Mouse (Mus musculus) hindbrain, postnatal 0 days (tissue): ENCODE data around the gene Slc16a5. TPM values are rescaled to one million over a fixed set of nuclear protein-coding genes. Genes with fewer than 3 reads are reported as not detected.
A peak's percentile ranks its signal among the peaks of the same experiment; 100 is the strongest.

ENCODE experiments used
- ATAC-seq: fragments of 200-750 bp; cut with Nextera tagmentation; 2 replicates; pipeline ENCODE4 v1.8.0; 2017; ENCODE audit warnings: mild to moderate bottlenecking, moderate TSS enrichment, moderate library complexity
- DNase-seq: peaks from one replicate; pipeline ENCODE4 v3.0.0-alpha.2; 2015; ENCODE audit warnings: low spot score
- H3K27ac ChIP-seq: fragments of 300-500 bp; sonication (generic); 2 replicates; pipeline ENCODE4 v1.5.1; 2014; ENCODE audit warnings: mild to moderate bottlenecking
- H3K27me3 ChIP-seq: fragments of 300-500 bp; sonication (generic); 2 replicates; pipeline ENCODE4 v1.6.1; 2014; ENCODE audit warnings: low read length, mixed read lengths; ENCODE audit not compliant: insufficient read depth
- H3K36me3 ChIP-seq: fragments of 300-500 bp; sonication (generic); 2 replicates; pipeline ENCODE4 v1.6.1; 2014; ENCODE audit warnings: low read length, mixed read lengths; ENCODE audit not compliant: insufficient read depth
- H3K4me1 ChIP-seq: fragments of 300-500 bp; sonication (generic); 2 replicates; pipeline ENCODE4 v1.6.1; 2014; ENCODE audit warnings: antibody characterized with exemption, low read length, mixed read lengths; ENCODE audit not compliant: insufficient read depth
- H3K4me2 ChIP-seq: fragments of 300-500 bp; sonication (generic); 2 replicates; pipeline ENCODE4 v1.6.1; 2014; ENCODE audit warnings: low read depth, mild to moderate bottlenecking, low read length, moderate library complexity, mixed read lengths
- H3K4me3 ChIP-seq: fragments of 300-500 bp; sonication (generic); 2 replicates; pipeline ENCODE4 v1.5.1; 2014; ENCODE audit warnings: low read length
- H3K9ac ChIP-seq: fragments of 300-500 bp; sonication (generic); replicated peaks from 2 replicates; pipeline ENCODE4 v1.6.1; 2014; ENCODE audit warnings: mild to moderate bottlenecking, low read length, moderate library complexity, mixed read lengths
- H3K9me3 ChIP-seq: fragments of 300-500 bp; sonication (generic); 2 replicates; pipeline ENCODE4 v1.6.1; 2016; ENCODE audit warnings: low read length, mixed read lengths
- CTCF ChIP-seq: IDR thresholded peaks from 2 replicates; pipeline ENCODE4 v1.5.1; 2016; ENCODE audit warnings: antibody characterized with exemption, control low read depth, low read depth
- WGBS: fragments of 180-500 bp; shearing (Covaris S2); extraction: QIAGEN DNeasy Blood & Tissue Kit; methylation state at CpG from one replicate; pipeline ENCODE4 v1.1.7; 2014; 5-methylcytosine and 5-hydroxymethylcytosine counted together
- polyA plus RNA-seq: library from polyadenylated mRNA; unstranded; fragments of >200 nt; fragmentation: Nextera tagmentation; extraction: Ambion mirVana; gene quantifications from 2 replicates; pipeline ENCODE4 v1.2.1, GENCODE M21; 2015
- total RNA-seq: library from RNA; depleted of rRNA; stranded (reverse); fragments of >200 nt; gene quantifications from 2 replicates; pipeline ENCODE4 v1.2.3, GENCODE M21; 2014

Gene Slc16a5
- total and polyA plus RNA-seq, 2 experiments from 2014 or later: 0.10 to 0.30 TPM

- no peak for DNase-seq
- no peak for ATAC-seq
- Histone ChIP-seq H3K9me3 (no peaks in the 10 kb centered on the region), H3K27ac (no peak overlapping the region), H3K9ac (no peak overlapping the region), H3K36me3 (no peaks in the 10 kb centered on the region), H3K4me1 (no peaks in the 10 kb centered on the region), H3K4me3 (no peak overlapping the region), H3K27me3 (no peaks in the 10 kb centered on the region), H3K4me2 (no peak overlapping the region)
- peak; percentile 22; the same call in 1 of the 2 replicates for TF ChIP-seq CTCF
- WGBS: 88% methylated on average over 15 of the region's 15 CpGs
These were observed 6.7 kb upstream of the Slc16a5 start for GRCm38 (mm10) chr11:115455619-115456018.

GRCm38 (mm10) chr11:115456182-115456581 lies 6.1 kb upstream of the Slc16a5 start:
- H3K9me3 ChIP-seq: no peaks in the 10 kb centered on the region
- DNase-seq (no peak), ATAC-seq (no peak)
- WGBS: 95% methylated on average over 4 of the region's 5 CpGs
- H3K27me3 ChIP-seq: no peaks in the 10 kb centered on the region
- no peaks in the 10 kb centered on the region for H3K36me3 ChIP-seq
- H3K4me2 ChIP-seq: no peak overlapping the region
- H3K27ac ChIP-seq: no peak overlapping the region
- no peak for TF ChIP-seq CTCF
- H3K4me1 ChIP-seq: no peaks in the 10 kb centered on the region
- no peak overlapping the region for H3K9ac ChIP-seq
- H3K4me3 ChIP-seq: no peak overlapping the region

GRCm38 (mm10) chr11:115457405-115457804 lies 4.9 kb upstream of the Slc16a5 start:
- 28% methylated on average over 6 of the region's 6 CpGs for WGBS
- Histone ChIP-seq H3K4me1 (no peaks in the 10 kb centered on the region), H3K9me3 (no peaks in the 10 kb centered on the region), H3K4me2 (no peak overlapping the region), H3K4me3 (no peak overlapping the region), H3K27me3 (no peaks in the 10 kb centered on the region), H3K9ac (no peak overlapping the region), H3K36me3 (no peaks in the 10 kb centered on the region), H3K27ac (no peak overlapping the region)
- DNase-seq (no peak), ATAC-seq (no peak)
- TF ChIP-seq CTCF: no peak

- Histone ChIP-seq H3K9ac (no peak overlapping the region), H3K4me1 (no peaks in the 10 kb centered on the region), H3K27ac (no peak overlapping the region), H3K4me2 (no peak overlapping the region), H3K4me3 (no peak overlapping the region), H3K27me3 (no peaks in the 10 kb centered on the region), H3K9me3 (no peaks in the 10 kb centered on the region), H3K36me3 (no peaks in the 10 kb centered on the region)
- no peak for ATAC-seq
- 22% methylated on average over 8 of the region's 8 CpGs for WGBS
- no peak for TF ChIP-seq CTCF
- DNase-seq: no peak
These were observed 1.3 kb upstream of the Slc16a5 start for GRCm38 (mm10) chr11:115460976-115461375.

GRCm38 (mm10) chr11:115461846-115462242 lies 430 bp upstream of the Slc16a5 start:
- no peak for TF ChIP-seq CTCF
- H3K4me2 ChIP-seq: no peak overlapping the region
- ATAC-seq: no peak
- H3K36me3 ChIP-seq: no peaks in the 10 kb centered on the region
- H3K27me3 ChIP-seq: no peaks in the 10 kb centered on the region
- H3K4me3 ChIP-seq: no peak overlapping the region
- H3K27ac ChIP-seq: no peak overlapping the region
- no peaks in the 10 kb centered on the region for H3K4me1 ChIP-seq
- 73% methylated on average over 5 of the region's 5 CpGs for WGBS
- no peak overlapping the region for H3K9ac ChIP-seq
- no peak for DNase-seq
- no peaks in the 10 kb centered on the region for H3K9me3 ChIP-seq

DNA sequence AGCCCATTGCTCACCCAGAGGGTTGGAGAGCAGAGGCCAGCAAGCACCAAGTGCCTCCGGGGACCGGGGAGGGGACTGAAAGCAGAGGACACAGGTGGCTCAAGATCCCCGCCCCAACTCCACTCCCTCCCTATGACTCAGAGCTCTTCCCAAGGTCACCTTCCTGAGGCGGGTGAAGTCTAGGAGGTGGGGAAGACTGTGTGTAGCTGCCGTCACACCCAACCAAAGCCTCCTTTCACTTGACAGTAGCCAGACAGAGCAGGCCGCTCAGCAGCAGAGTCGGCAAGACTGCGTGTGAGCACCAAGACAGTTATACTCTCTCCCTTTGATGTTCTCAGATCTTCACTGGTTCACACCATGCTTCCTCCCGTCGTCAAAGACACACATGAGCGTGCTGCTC lies 1.1 kb downstream of the Slc16a5 start:
- Histone ChIP-seq H3K9me3 (no peaks in the 10 kb centered on the region), H3K27me3 (no peaks in the 10 kb centered on the region), H3K4me2 (no peak overlapping the region), H3K27ac (no peak overlapping the region), H3K4me1 (no peaks in the 10 kb centered on the region), H3K9ac (no peak overlapping the region), H3K4me3 (no peak overlapping the region), H3K36me3 (no peaks in the 10 kb centered on the region)
- TF ChIP-seq CTCF: no peak
- no peak for ATAC-seq
- WGBS: 80% methylated on average over 11 of the region's 11 CpGs
- DNase-seq: no peak

GRCm38 (mm10) chr11:115464851-115465250 lies 2.6 kb downstream of the Slc16a5 start:
- WGBS: 90% methylated on average over 8 of the region's 8 CpGs
- no peak for DNase-seq

More at GRCm38 (mm10) chr11:115464851-115465250, 2.6 kb downstream of the Slc16a5 start:
- no peak overlapping the region for H3K9ac ChIP-seq
- H3K36me3 ChIP-seq: no peaks in the 10 kb centered on the region
- no peak for ATAC-seq
- H3K4me1 ChIP-seq: no peaks in the 10 kb centered on the region
- no peak overlapping the region for H3K4me3 ChIP-seq
- no peak overlapping the region for H3K27ac ChIP-seq
- H3K9me3 ChIP-seq: no peaks in the 10 kb centered on the region
- TF ChIP-seq CTCF: no peak
- H3K4me2 ChIP-seq: no peak overlapping the region
- H3K27me3 ChIP-seq: no peaks in the 10 kb centered on the region
